In genomic region chr8:71340625-71341024, GRCm38 (mm10) we compare ENCODE assay signal across 8 mouse cellular contexts. TPM values are rescaled to one million over a fixed set of nuclear protein-coding genes. Genes with fewer than 3 reads are reported as not detected.
A peak's percentile ranks its signal among the peaks of the same experiment; 100 is the strongest.
DNase-seq lines count a peak whose midpoint lies in the region; ATAC-seq and TF ChIP-seq lines count a peak whose summit lies in the region.

No protein-coding gene starts in this region.

- peak; percentile 71 for DNase-seq in ES-CJ7 (ENCODE audit: low read depth, low spot score)
- peak; percentile 51 for DNase-seq in brain, adult 2 months (ENCODE audit: low read depth, low spot score)
- peak; percentile 71 for DNase-seq in kidney, postnatal 10 days
- peak; percentile 37 for DNase-seq in retina, postnatal 7 days (ENCODE audit: low read depth, low spot score)
- DNase-seq in layer of hippocampus, adult 9-11 months = no peak

- H3K27ac ChIP-seq in intestine, postnatal 0 days (ENCODE audit: low read depth, low read length) = no peak overlapping the region
- no peak overlapping the region for H3K27ac ChIP-seq in intestine, embryonic 15.5 days

- no peaks in the 10 kb centered on the region for H3K4me1 ChIP-seq in intestine, postnatal 0 days (replicated peaks; ENCODE audit: control insufficient read depth, insufficient read depth, low read length)
- H3K4me1 ChIP-seq in intestine, embryonic 15.5 days (replicated peaks) = no peaks in the 10 kb centered on the region

- ATAC-seq in intestine, postnatal 0 days = no peak
- no peak for ATAC-seq in intestine, embryonic 15.5 days
- no peak for ATAC-seq in frontal cortex, adult (ENCODE audit: low TSS enrichment)

- no peak overlapping the region for H3K4me2 ChIP-seq in intestine, postnatal 0 days (replicated peaks; ENCODE audit: low read depth)
- no peak overlapping the region for H3K4me2 ChIP-seq in intestine, embryonic 15.5 days (replicated peaks)

- H3K36me3 ChIP-seq in intestine, postnatal 0 days (ENCODE audit: control insufficient read depth, insufficient read depth) = peaks cover 55% of the 10 kb centered on the region
- H3K36me3 ChIP-seq in intestine, embryonic 15.5 days = peaks cover 15% of the 10 kb centered on the region; the same call in 1 of the 2 replicates

- 83% methylated on average over 5 of the region's 5 CpGs for WGBS in intestine, postnatal 0 days
- WGBS in intestine, embryonic 15.5 days = 78% methylated on average over 5 of the region's 5 CpGs

- no peaks in the 10 kb centered on the region for H3K27me3 ChIP-seq in intestine, postnatal 0 days (replicated peaks; ENCODE audit: control insufficient read depth, insufficient read depth, low read length)
- no peaks in the 10 kb centered on the region for H3K27me3 ChIP-seq in intestine, embryonic 15.5 days (replicated peaks)

- H3K9me3 ChIP-seq in intestine, postnatal 0 days (ENCODE audit: control insufficient read depth) = no peaks in the 10 kb centered on the region
- H3K9me3 ChIP-seq in intestine, embryonic 15.5 days = no peaks in the 10 kb centered on the region

- H3K9ac ChIP-seq in intestine, postnatal 0 days (ENCODE audit: low read depth, low read length) = no peak overlapping the region
- no peak overlapping the region for H3K9ac ChIP-seq in intestine, embryonic 15.5 days

- no peak overlapping the region for H3K4me3 ChIP-seq in intestine, postnatal 0 days (ENCODE audit: low read depth, low read length)
- H3K4me3 ChIP-seq in intestine, embryonic 15.5 days (replicated peaks) = no peak overlapping the region

- TF ChIP-seq CTCF in intestine, postnatal 0 days (IDR thresholded peaks at IDR 0.05; ENCODE audit: low read depth) = peak; percentile 73

RNA-seq across cellular contexts. Expression of gene Use1, which starts 26.0 kb away (rescaled TPM):
- 98.4 and 106 TPM in 2 replicates for polyA plus RNA-seq in intestine, postnatal 0 days (2015; fragmentation: Nextera tagmentation; extraction: Ambion mirVana)
- 93.5 and 93.8 TPM in 2 replicates for polyA plus RNA-seq in intestine, embryonic 15.5 days (2015; fragmentation: Nextera tagmentation; extraction: Ambion mirVana)

RNA-seq across cellular contexts. Expression of gene Ocel1, which starts 30.5 kb away (rescaled TPM):
- 20.0 and 20.5 TPM in 2 replicates for polyA plus RNA-seq in intestine, postnatal 0 days (2015; fragmentation: Nextera tagmentation; extraction: Ambion mirVana)
- polyA plus RNA-seq in intestine, embryonic 15.5 days (2015; fragmentation: Nextera tagmentation; extraction: Ambion mirVana) = 6.7 and 7.9 TPM in 2 replicates

RNA-seq across cellular contexts. Expression of gene Nr2f6, which starts 41.1 kb away (rescaled TPM):
- 58.3 and 58.5 TPM in 2 replicates for polyA plus RNA-seq in intestine, postnatal 0 days (2015; fragmentation: Nextera tagmentation; extraction: Ambion mirVana)
- 81.1 and 85.7 TPM in 2 replicates for polyA plus RNA-seq in intestine, embryonic 15.5 days (2015; fragmentation: Nextera tagmentation; extraction: Ambion mirVana)

RNA-seq across cellular contexts. Expression of gene Ushbp1, which starts 55.0 kb away (rescaled TPM):
- 4.1 and 4.9 TPM in 2 replicates for polyA plus RNA-seq in intestine, postnatal 0 days (2015; fragmentation: Nextera tagmentation; extraction: Ambion mirVana)
- 8.8 and 10.8 TPM in 2 replicates for polyA plus RNA-seq in intestine, embryonic 15.5 days (2015; fragmentation: Nextera tagmentation; extraction: Ambion mirVana)

RNA-seq across cellular contexts. Expression of gene Babam1, which starts 56.0 kb away (rescaled TPM):
- polyA plus RNA-seq in intestine, postnatal 0 days (2015; fragmentation: Nextera tagmentation; extraction: Ambion mirVana) = 66.8 and 68.6 TPM in 2 replicates
- polyA plus RNA-seq in intestine, embryonic 15.5 days (2015; fragmentation: Nextera tagmentation; extraction: Ambion mirVana) = 97.8 and 99.8 TPM in 2 replicates
